Mouse (Mus musculus) megakaryocyte-erythroid progenitor cell, adult 5-6 weeks (primary cell): ENCODE results near the gene Klhl10. TPM values are rescaled to one million over a fixed set of nuclear protein-coding genes. Genes with fewer than 3 reads are reported as not detected.

Experiments used
- ATAC-seq: replicated peaks from 2 replicates; pipeline ENCODE4 v1.8.0; 2016; ENCODE audit warnings: mild to moderate bottlenecking, inconsistent platforms; ENCODE audit not compliant: severe bottlenecking, poor library complexity, low FRiP score, low TSS enrichment
- total RNA-seq, 2 experiments: library from RNA; stranded (forward) in 1 of 2; stranded (reverse) in 1 of 2; fragments of 200-1000, 215-1000 nt in 1 of 2; fragments of >200 nt in 1 of 2; fragmentation: Nextera tagmentation in 1 of 2; gene quantifications; 2 replicates each; pipeline ENCODE4 v1.2.3; 2014 to 2017

Klhl10 gene
- total RNA-seq, 2 experiments from 2014 or later: not detected

- ATAC-seq: no peak
These were observed 34.6 kb upstream of the Klhl10 start for GRCm38 (mm10) chr11:100406995-100407705.

- peak; percentile 76 for ATAC-seq
These were observed 33.5 kb upstream of the Klhl10 start for GRCm38 (mm10) chr11:100408076-100408834.

GRCm38 (mm10) chr11:100408835-100409462 is 32.8 kb upstream of the Klhl10 start:
- no peak for ATAC-seq

- no peak for ATAC-seq
These were observed 32.0 kb upstream of the Klhl10 start for GRCm38 (mm10) chr11:100409686-100410085.

- no peak for ATAC-seq
These were observed 30.0 kb upstream of the Klhl10 start for GRCm38 (mm10) chr11:100411736-100412135.

- ATAC-seq: no peak
These were observed 28.2 kb upstream of the Klhl10 start for GRCm38 (mm10) chr11:100413541-100413940.

- ATAC-seq: peak; percentile 41
These were observed 27.4 kb upstream of the Klhl10 start, which contains the start of gene P3h4 for GRCm38 (mm10) chr11:100414021-100414913. P3h4 (minus strand) TSS chr11:100414836.

GRCm38 (mm10) chr11:100414914-100415822 is 26.5 kb upstream of the Klhl10 start, which contains the start of gene Fkbp10:
Fkbp10 (plus strand) TSS chr11:100415697.
- ATAC-seq: no peak

GRCm38 (mm10) chr11:100421537-100421936 is 20.2 kb upstream of the Klhl10 start:
- ATAC-seq: no peak

- ATAC-seq: no peak
These were observed 17.9 kb upstream of the Klhl10 start for GRCm38 (mm10) chr11:100423836-100424235.

GRCm38 (mm10) chr11:100425851-100426250 is 15.9 kb upstream of the Klhl10 start:
- peak; percentile 87 for ATAC-seq

GRCm38 (mm10) chr11:100426820-100427219 is 14.9 kb upstream of the Klhl10 start:
- no peak for ATAC-seq

GRCm38 (mm10) chr11:100428612-100429199 is 13.0 kb upstream of the Klhl10 start:
- ATAC-seq: no peak

- ATAC-seq: no peak
These were observed 11.7 kb upstream of the Klhl10 start for GRCm38 (mm10) chr11:100430052-100430451.

- no peak for ATAC-seq
These were observed 9.7 kb upstream of the Klhl10 start for GRCm38 (mm10) chr11:100432002-100432401.

GRCm38 (mm10) chr11:100435678-100436246 is 6.0 kb upstream of the Klhl10 start:
- no peak for ATAC-seq

GRCm38 (mm10) chr11:100437901-100438300 is 3.8 kb upstream of the Klhl10 start:
- ATAC-seq: no peak
